Mouse (Mus musculus): Measurements from ENCODE around the gene Mtrex.

Gene Mtrex

DNA sequence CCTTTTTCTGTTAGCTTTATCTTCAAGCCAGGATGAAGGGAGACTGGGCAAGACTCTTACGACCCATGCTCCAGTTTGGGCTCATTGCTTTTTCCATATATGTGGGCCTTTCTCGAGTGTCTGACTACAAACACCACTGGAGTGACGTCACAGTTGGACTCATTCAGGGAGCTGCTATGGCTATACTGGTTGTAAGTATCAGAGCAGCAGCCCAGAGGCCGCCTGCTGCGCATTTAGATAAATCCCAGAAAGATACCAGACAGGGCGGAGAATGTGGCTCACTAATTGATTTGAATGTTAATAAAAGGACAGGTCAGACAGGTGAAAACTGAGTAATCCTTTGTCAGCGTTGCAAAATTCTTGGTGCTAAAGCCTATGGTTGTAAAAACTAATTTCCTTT lies 60.4 kb downstream of the Mtrex start:
- no peak for DNase-seq

DNA sequence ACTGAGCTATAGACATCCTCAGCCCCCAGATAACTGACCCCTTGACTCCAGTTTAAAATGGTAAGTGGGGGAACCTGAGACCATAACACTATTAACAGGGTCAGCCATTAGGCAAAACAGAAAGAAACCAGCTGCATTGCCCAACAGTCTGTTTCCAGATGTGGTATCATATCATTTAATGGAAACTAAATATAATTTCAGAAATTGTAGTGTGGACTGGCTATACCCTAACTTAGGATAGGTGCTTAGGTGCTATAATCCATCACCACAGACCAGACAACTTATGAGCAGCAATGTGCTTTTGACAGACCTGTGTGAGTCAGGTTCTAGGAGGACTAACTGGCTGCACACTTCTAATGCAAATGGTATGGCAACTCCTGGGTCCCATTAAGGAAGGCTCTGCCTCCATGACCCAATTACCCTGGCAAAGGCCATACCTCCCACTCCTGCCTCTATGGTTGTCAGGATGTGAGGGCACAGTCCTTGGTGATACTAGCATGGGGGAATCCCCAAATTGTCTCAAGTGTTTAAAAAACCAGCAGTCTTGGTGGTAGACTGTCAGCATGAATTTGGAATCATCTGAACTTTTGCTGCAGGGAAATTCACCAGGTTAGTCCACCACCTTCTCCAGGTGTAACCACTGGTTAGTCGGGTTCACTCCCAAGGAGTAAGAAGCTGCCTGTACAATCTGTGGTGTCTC lies 64.1 kb downstream of the Mtrex start:
- DNase-seq = no peak

DNA sequence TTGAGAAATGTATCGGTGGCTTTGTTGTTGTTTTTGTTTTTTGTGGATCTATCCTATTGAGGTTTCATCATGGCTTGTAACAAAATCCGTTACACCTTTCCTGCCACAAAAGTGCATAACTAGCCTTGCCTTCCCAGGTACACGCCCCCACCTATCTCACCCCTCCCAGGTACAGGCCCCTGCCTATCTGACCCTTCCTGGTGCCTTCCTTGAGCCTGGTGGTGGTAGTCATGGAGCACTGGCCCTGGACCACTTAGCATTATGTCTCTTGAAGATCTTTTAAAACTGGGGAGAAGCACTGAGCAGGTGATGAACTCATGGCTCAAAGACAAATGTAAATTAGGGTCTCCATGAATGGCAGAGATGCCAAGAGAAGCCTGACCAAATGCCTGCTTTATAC lies 64.9 kb downstream of the Mtrex start:
- no peak for DNase-seq

DNA sequence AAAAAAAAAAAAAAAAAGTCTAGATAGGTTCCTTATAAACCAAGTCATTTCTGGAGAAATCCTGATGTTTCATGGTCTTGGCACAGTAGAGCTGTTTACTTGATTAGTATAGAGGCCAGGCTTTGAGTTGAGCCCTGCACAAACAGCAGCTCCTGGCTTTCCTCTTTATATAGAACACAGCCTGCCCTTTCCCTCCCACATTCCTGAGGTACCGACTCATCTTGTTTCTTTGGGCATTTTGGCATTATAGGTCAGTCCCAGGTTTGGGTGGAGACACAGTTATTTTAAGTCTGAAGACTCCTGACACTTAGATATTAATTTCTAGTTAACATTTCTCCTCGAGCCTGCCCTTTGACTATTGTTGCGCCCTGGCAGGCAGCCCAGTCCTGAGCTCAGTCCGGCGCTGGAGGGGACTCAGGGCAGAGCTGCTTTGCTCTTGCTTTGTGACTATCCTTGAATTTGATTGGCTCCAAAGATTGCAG lies 65.3 kb downstream of the Mtrex start:
- DNase-seq = no peak

DNA sequence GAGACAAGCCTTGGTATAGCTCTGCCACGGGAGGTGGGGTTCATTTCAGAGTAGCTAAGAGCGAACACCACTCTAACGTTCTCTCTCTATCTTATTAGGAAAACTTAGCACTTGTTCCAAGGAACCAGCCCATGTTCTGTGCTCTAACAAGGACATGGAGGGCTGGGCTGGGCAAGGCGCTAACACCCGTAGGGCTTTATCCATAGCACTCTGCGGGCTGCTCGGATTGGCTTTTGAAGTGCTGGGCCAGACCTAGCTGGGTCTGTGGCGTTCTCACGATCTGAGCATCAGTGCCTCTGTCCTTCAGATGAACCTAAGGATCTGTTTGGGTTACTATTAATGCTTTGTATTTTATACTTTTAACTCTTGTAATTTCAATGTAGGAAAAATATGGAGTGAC lies 66.3 kb downstream of the Mtrex start:
- DNase-seq = no peak

DNA sequence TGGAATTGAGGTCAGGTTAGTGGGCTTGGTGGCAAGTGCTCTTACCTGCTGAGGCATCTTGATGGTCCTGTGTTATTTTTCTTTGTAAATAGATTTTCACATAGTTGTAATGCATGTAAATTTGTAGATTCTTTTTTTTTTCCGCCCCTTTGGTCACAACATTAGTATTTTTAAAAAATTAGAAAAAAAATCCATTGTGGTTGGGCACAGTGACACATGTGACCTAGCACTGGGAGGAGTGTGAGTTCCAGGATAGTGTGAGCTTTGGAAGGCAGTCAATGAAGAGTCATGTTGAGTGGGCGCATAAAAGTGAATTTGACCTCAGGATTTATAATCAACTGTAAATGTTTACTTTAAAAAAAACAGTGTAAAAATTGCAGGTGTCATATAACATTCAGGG lies 66.8 kb downstream of the Mtrex start:
- DNase-seq = no peak

DNA sequence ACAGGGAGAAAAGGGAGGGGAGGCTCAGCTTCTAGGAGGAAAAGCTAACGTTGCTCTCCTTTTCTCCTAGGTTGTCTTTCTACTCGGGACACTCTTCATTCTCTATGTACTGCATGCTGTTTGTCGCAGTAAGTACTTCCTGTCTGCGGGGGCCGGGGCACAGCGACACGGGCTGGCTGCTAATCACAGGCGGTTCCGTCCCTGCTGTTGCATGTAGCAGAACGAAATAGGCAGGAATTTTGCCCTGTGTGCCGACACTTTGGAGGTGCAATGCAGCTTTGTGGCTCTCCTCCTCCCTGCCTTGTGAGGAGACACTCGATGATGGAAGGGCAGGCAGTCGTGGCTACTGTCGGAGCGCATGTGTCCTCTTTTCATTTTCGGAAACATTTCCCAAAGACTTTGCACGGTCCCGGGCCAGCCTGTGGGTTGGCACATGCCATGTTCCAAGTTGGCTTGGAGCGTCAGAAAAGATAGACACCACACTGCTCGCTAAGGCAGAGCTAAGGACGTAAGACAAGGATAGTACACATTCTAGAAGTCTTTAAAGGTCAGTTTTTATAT lies 67.5 kb downstream of the Mtrex start:
- DNase-seq = no peak

DNA sequence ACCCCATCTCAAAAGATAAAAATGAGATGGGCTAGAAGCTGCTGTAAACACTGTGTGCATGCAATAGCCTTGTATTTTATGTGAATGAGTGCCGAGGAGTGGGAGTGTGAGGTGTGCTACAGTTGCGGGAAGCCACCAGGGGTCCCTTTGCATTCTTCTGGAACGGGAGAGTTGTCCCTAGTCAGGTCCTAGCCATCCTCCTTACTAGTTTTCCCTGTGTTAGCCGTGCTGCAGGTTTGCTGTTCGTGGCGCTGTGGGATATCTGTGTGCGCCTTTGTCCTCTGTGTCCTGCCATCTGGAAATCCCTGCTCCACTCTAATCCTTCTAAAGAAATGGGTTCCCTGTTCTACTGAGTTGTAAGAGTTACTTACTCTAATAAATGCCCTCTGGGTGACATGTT lies 69.3 kb downstream of the Mtrex start:
- no peak for DNase-seq

DNA sequence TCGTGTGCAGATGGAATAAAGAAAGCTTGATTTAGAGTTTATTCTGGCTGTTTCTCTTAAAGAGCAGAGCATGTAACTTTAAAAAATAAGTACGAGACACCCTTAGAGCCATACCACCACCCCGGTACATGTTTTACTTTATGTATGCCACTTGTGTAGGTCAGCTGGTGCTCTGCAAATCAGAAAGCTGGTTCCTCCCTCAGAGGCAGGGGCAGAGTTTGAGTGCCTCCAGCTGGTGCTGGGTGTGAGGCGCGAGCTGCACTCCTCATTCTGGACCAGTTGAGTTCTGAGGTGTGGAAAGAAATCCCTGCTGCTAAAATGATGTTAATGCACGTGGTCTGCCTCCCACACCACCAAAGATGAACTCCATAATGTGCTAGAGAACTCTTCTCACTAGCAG lies 72.8 kb downstream of the Mtrex start:
- DNase-seq = no peak

DNA sequence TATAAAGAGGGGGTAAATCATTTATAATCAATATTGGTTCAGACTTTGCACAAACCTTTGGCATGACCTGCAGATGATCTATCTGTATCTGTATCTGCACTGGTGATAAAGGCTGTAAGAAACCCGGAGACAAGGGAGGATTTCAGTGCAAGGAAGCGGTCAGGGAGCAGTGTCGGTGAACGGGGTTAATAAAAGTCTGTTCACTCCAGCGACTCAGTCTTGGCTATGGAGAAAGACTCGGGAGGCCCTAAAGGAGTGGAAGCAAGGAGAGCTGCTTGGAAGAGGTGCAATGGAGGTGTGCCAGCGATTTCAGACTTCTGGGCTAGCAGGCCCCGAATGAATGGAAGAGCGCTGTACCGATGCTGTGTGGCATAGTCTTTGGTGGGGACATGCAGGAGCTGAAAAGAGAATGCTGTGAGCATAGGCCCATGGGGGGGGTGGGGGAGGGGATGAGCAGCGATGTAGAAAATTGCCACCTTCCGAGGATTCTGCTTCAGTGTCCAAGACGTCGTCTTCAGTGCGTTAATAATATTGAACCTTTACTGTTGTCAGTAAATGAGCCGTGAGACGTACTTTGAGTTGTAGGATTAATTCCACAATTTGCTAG lies 73.4 kb downstream of the Mtrex start:
- DNase-seq = no peak

DNA sequence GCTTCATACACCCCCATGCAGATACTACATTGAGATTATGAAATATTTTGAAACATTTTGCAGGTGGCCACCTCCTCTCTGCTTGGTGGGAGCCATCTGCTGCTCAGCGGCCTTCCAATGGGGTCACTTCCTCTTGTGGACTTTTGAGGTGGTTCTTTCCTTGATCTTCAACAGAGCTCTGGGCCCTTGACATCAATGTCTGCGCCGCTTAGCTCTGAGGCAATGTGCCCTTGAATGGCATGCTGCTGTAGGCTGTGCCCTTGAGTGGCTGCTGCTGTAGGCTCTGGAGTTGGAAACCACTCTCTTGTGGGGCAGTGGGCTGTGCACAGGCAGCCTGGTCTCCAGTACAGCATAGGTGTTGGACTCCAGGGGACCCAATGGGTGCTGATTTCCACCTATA lies 81.3 kb downstream of the Mtrex start:
- no peak for DNase-seq

DNA sequence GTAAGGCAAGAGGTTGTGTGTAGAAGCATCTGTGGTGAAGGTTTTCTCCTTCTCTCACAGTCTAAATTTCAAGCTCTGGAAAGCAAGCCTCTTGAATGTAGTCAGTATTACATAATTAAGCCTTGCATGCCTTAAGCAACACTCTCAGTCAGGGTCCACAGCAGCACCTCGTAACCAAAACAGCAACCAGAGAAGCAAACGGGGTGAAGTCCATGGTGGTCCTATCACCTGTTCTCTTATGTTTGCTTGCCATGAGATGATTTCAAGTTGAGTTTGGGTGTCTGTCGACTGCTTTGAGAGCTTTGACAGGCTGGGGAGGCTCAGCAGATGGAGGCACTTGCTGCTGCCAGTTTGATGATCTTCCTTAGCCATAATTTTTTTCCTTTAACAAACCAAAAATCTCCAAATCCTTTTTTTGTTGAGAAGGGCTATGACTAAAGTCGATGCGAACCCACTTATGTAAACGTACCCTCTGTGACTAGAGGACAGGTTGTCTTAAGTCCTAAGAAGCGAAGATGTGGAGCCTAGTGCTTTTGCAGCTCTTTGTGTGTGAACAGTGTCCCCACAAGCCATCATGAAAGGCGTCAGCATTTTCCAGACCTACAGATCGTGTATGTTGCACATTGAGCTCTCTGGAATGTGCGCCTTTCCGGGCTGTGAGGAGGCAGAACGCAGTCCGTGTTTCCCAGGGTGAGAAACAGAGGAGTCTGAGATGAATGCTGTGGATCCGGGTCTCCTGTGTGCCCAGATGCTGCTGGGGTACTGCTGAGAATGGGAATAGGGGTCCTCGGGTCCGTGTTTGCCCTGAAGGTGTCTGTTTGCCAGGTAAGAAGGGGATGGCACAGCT lies 86.7 kb downstream of the Mtrex start:
- no peak for DNase-seq

DNA sequence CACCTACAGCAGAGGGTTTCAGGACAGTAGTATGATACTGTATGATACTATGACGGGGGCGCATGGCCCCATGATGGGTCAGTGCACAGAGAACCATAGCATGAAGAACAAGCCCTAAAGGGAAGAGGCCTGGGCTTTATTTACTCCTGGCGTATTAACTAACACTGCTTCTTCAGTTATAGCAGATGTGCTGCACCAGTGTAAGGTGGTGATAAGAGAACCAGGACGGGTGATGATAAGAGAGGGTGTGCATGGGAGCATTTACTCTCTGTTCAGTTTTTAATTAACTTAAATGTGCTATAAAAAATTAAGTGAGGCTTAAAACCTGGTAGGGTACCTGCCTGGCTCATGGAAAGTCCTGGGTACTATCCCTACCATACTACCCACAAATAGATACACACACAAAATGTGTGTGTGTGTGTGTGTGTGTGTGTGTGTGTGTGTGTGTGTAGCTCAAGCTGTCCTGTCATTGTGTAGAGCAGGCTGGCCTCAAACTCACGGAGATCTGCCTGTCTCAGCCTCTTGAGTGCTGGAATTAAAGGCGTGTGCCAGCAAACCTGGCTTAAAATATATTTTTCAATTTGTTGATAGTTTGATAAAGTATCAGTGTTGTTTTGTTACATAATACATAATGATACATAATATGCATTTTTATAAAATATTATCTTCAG lies 88.5 kb downstream of the Mtrex start:
- DNase-seq = no peak

DNA sequence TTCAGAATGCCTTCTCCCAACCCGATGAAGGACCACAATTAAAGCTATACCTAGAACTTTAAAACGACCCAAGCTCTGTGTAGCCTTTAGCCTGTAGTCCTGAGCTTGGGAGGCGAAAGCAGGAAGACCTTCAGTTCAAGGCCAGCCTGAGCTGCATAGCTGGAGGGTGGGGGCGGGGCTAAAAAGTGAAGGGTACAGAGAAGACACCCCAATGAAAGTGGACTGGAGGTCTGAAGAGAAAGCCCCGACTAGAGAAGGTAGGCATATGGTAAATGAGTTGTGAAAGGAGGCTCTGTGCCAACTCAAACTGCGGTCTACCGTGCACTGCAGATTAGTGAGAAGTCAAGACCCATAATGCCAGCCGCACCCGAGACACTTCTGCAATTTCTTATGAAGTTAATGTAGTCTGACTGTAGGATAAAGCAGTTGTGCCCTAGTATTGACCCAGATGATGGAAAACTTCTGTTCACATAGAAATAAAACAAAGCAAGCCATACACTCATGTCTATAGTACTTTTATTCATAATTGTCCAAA lies 89.5 kb downstream of the Mtrex start:
- DNase-seq = no peak

DNA sequence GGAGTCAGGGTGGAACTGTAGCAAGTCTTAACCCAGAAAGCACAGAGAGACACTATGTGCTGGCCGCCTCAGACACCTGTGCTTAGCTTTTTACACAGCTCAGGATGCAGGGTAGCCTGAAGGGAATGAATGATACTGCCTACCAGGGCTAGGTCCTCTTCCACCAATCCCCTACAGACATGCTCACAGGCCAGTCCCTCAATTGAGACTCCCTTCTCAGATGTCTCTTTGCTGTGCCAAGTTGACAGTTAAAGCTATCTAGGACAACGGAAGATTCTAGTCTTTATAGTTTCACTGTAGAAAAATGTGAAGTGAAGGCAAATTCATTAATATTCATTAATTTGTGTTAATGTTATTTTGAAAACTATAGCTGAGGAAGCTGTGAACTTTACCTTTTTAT lies 90.2 kb downstream of the Mtrex start:
- DNase-seq = no peak

DNA sequence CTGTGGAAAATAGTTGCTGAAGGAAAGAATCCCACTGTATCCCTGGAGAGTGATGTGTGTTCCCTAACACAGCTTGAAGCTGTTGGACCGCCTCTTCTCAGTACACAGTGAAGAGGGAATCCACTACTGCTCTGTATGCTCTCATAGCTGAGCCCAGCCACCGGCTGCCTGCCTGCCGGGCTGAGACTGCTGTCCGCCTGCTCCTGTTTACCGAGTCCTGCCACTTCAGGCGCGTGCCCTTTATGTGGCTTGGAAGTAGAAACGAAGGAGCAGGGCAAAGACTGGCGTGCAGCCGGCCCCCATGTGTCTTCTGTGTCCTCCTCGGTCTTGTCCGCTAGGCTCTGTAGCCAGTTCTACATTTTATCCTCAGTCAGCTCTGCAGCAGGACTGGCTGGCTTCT lies 92.1 kb downstream of the Mtrex start:
- no peak for DNase-seq

DNA sequence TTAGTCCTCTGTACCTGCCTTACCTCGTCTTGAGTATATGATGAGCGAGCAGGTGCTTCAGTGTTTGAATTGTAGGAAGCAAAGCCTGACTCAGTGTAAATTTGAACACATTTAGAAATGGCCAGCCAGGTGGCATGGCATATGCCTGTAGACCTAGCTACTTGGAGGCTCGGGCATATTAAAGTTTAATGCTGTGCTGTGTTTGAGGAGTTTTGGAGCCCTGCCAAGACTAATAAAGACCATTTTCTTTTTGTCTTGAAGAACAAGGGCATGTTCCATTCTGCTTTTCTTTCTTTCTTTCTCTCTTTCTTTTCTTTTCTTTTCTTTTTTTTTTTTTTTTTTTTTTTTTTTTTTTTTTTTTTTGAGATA lies 93.3 kb downstream of the Mtrex start:
- DNase-seq = no peak

DNA sequence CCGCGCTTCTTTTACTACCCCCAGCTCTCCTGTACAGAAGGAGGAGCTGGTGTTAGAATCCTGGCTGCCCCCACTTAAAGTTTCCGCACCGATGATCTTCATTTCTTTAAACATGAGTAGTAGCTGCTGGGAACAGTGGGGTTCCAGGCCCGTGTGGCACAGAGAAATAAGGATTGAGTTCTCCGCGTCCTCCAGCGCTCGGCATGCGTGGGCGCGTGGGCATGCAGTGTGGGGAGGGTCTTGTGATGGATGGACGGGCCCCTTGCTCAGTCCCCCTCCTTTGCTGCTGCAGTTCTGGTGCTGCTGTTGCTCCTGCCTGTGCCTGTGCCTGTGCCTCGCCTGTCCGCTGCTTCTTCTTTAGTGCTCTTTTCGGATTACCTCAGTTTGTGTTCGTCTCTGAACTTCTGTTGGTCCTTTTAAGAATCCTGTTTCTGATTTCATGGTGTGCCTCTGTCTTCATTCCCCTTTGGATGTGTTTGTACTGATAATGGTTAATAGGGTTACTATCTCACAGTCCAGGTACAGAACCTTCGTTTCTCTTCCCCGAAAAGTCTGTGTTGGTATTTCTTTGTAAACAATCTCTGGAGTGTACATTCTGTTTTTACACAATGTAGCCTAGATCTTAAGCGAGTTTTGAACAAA lies 93.8 kb downstream of the Mtrex start:
- DNase-seq = no peak

DNA sequence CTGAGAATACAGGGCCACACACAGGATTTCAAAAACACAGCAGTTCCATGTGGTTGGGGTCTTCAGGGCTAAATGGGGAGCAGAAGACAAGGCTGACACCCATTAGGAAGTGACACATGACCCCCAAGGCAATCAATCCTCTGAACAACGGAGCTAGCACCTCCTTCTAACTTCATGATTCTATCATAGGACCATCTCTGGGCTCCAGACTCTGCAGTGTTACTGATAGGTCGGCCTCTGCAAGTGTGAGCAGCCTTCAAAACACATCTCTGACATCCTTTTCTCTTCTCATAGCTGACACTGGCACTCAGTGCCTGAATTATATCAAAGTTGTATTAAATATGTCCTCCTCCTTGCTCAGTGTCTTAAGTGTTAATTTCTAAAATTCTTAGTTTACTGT lies 94.6 kb downstream of the Mtrex start:
- no peak for DNase-seq

DNA sequence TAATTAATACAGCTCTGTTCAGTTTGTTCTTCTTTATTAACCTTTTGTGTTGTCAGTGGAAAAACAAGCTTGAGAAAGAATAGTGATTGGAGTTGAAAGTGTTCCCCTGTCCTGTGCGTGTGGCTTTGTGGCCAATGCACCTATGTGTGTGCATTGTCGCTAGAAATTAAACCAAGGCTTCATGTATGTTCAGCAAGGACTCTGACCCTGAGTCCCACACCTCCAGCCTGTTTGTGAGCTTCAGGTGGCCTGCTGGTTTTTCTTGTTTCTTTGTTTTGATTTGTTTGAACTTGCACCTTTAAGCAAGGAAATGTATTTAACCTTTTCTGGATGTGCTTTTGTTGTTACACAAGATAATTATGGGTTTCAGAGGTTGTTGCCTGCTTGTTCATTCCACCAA lies 97.6 kb downstream of the Mtrex start:
- no peak for DNase-seq

DNA sequence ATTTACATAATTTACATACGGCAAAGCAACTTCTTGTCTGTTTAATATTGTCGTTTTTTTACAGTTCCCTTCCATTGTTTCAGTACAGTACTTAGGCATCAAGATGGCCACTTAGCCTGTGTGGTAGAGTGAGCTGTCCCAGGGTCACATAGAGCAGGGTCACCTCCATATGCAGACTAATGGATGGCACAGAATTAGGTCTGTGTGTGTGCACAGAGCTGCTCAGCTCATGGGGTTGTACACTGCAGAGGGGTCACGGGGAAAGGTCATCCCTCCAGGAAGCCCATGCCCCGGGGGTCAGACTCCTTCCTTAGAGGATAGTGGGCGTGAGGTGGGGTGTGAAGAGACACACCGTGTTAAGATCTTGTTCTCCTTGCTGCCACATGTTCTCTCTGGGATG lies 101.7 kb downstream of the Mtrex start:
- no peak for DNase-seq

DNA sequence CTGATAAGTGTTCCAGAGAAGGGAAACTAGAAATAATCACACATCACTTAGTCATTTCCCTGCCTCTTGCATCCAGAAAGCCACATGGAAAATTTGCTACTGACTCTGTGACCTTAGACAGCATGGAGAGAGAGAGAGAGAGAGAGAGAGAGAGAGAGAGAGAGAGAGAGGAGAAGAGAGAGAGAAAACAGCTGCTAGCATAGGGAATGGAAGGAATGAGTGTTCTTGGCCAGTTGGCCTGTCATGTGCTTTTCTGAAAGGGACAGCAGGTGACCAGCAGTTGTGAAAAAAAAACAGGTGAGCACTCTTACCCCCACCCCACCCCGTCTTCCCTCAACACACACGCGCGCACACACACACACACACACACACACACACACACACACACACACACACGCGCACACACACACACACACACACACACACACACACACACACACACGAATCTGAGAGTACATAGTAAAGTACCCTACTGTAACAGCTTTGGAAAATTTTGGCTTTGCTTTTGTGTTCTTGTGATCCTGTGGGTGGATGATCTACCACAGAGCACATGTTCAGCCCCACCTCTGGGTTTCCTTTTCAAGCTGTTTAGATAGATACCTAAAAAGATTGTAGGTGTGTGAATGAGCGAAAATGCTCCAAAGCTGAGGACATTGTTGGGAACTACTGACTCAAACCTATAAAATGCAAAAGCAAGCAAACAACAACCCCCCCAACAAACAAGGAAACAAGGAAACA lies 103.1 kb downstream of the Mtrex start:
- DNase-seq = no peak
